In the genomic region with DNA sequence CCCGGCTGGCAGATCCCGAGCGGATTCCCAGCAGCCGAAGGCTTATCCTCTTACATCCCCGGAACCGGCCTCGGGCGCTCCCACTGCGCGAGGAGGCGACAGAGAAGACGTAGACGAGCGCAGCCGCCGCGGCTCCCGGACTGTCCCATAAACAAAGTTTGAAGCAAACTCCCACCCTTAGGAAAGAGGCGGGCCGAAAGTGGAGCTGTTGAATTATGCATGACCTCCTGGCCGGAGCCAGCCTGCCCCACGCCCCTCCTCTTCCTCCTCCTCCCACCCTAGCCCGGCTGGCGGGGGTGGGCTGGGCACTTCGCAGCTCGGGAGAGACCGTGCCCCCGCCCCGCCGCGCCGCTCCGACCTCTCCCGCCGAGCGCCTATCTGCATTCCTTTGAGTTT, we compare ENCODE assay signal across 7 mouse cellular contexts. TPM values are rescaled to one million over a fixed set of nuclear protein-coding genes. Genes with fewer than 3 reads are reported as not detected.
A peak's percentile ranks its signal among the peaks of the same experiment; 100 is the strongest.
DNase-seq lines count a peak whose midpoint lies in the region; ATAC-seq and TF ChIP-seq lines count a peak whose summit lies in the region.

A gene (minus strand): TSS at position 251 of the 396 bp plus-strand sequence.

- H3K4me2 ChIP-seq in embryonic facial prominence, embryonic 15.5 days (replicated peaks): peak within 1 kb of the TSS; percentile 78
- H3K4me2 ChIP-seq in kidney, embryonic 15.5 days: peak within 1 kb of the TSS; percentile 84
- H3K4me2 ChIP-seq in midbrain, postnatal 0 days (ENCODE audit: low read depth, low read length, poor library complexity, severe bottlenecking): peak within 1 kb of the TSS; percentile 100
- peak within 1 kb of the TSS; percentile 66 for H3K4me2 ChIP-seq in stomach, embryonic 16.5 days (ENCODE audit: low read depth, low read length)

- peak within 1 kb of the TSS; percentile 88 for H3K9ac ChIP-seq in embryonic facial prominence, embryonic 15.5 days
- H3K9ac ChIP-seq in kidney, embryonic 15.5 days: peak within 1 kb of the TSS; percentile 80
- peak within 1 kb of the TSS; percentile 64 for H3K9ac ChIP-seq in midbrain, postnatal 0 days (replicated peaks; ENCODE audit: low read length, poor library complexity, severe bottlenecking)
- H3K9ac ChIP-seq in stomach, embryonic 16.5 days (ENCODE audit: low read length): peak within 1 kb of the TSS; percentile 89

- WGBS in embryonic facial prominence, embryonic 15.5 days: under 1% methylated on average over 36 of the region's 36 CpGs
- 1% methylated on average over 36 of the region's 36 CpGs for WGBS in kidney, embryonic 15.5 days
- under 1% methylated on average over 34 of the region's 36 CpGs for WGBS in midbrain, postnatal 0 days
- under 1% methylated on average over 36 of the region's 36 CpGs for WGBS in stomach, embryonic 16.5 days

- H3K4me1 ChIP-seq in embryonic facial prominence, embryonic 15.5 days: peaks cover 29% of the 10 kb centered on the region
- H3K4me1 ChIP-seq in kidney, embryonic 15.5 days: peaks cover 26% of the 10 kb centered on the region
- H3K4me1 ChIP-seq in midbrain, postnatal 0 days (ENCODE audit: insufficient read depth, low read length): no peaks in the 10 kb centered on the region
- peaks cover 10% of the 10 kb centered on the region for H3K4me1 ChIP-seq in stomach, embryonic 16.5 days (ENCODE audit: control insufficient read depth, insufficient read depth, low read length)

- ATAC-seq in embryonic facial prominence, embryonic 15.5 days (ENCODE audit: insufficient number of reproducible peaks, low FRiP score, low TSS enrichment, low read depth): peak; percentile 95
- peak; percentile 95 for ATAC-seq in kidney, embryonic 15.5 days (replicated peaks; ENCODE audit: low FRiP score)
- ATAC-seq in midbrain, postnatal 0 days (ENCODE audit: low FRiP score): peak; percentile 87
- ATAC-seq in stomach, embryonic 16.5 days (ENCODE audit: insufficient read depth, low FRiP score): peak; percentile 96

- H3K4me3 ChIP-seq in embryonic facial prominence, embryonic 15.5 days (replicated peaks): peak within 1 kb of the TSS; percentile 89
- peak within 1 kb of the TSS; percentile 86 for H3K4me3 ChIP-seq in kidney, embryonic 15.5 days (replicated peaks)
- H3K4me3 ChIP-seq in midbrain, postnatal 0 days (ENCODE audit: low read depth, low read length): peak within 1 kb of the TSS; percentile 72
- peak within 1 kb of the TSS; percentile 86 for H3K4me3 ChIP-seq in stomach, embryonic 16.5 days (replicated peaks; ENCODE audit: low read length)

- no peaks in the 10 kb centered on the region for H3K27me3 ChIP-seq in embryonic facial prominence, embryonic 15.5 days
- H3K27me3 ChIP-seq in kidney, embryonic 15.5 days: no peaks in the 10 kb centered on the region
- H3K27me3 ChIP-seq in midbrain, postnatal 0 days (ENCODE audit: insufficient read depth, low read length): no peaks in the 10 kb centered on the region
- no peaks in the 10 kb centered on the region for H3K27me3 ChIP-seq in stomach, embryonic 16.5 days (ENCODE audit: control insufficient read depth, insufficient read depth, low read length)

- no peaks in the 10 kb centered on the region for H3K9me3 ChIP-seq in embryonic facial prominence, embryonic 15.5 days (replicated peaks)
- H3K9me3 ChIP-seq in kidney, embryonic 15.5 days (replicated peaks): no peaks in the 10 kb centered on the region
- no peaks in the 10 kb centered on the region for H3K9me3 ChIP-seq in midbrain, postnatal 0 days (ENCODE audit: low read length)
- no peaks in the 10 kb centered on the region for H3K9me3 ChIP-seq in stomach, embryonic 16.5 days (replicated peaks; ENCODE audit: control insufficient read depth, low read length)

- H3K36me3 ChIP-seq in embryonic facial prominence, embryonic 15.5 days: peaks cover under 1% of the 10 kb centered on the region; the same call in 1 of the 2 replicates
- H3K36me3 ChIP-seq in kidney, embryonic 15.5 days: peaks cover 13% of the 10 kb centered on the region; the same call in 1 of the 2 replicates
- H3K36me3 ChIP-seq in midbrain, postnatal 0 days (ENCODE audit: insufficient read depth, low read length): no peaks in the 10 kb centered on the region
- 0 out of 2 replicates have a peak, but pooled peaks cover under 1% of the 10 kb centered on the region for H3K36me3 ChIP-seq in stomach, embryonic 16.5 days (ENCODE audit: control insufficient read depth, insufficient read depth, low read length)

- DNase-seq in brain, embryonic 18.5 days (ENCODE audit: low read depth, low spot score): peak; percentile 30
- DNase-seq in heart, adult 9 months (ENCODE audit: low spot score in 2 of 2): peak; percentile 96 to 98
- peak; percentile 83 for DNase-seq in liver
- peak; percentile 83 for DNase-seq in midbrain, postnatal 0 days (ENCODE audit: low spot score)

- TF ChIP-seq CTCF in midbrain, postnatal 0 days (IDR thresholded peaks at IDR 0.05): no peak

- H3K27ac ChIP-seq in embryonic facial prominence, embryonic 15.5 days (replicated peaks): peak within 1 kb of the TSS; percentile 95
- peak within 1 kb of the TSS; percentile 98 for H3K27ac ChIP-seq in kidney, embryonic 15.5 days
- H3K27ac ChIP-seq in midbrain, postnatal 0 days (ENCODE audit: low read depth, low read length): peak within 1 kb of the TSS; percentile 57
- H3K27ac ChIP-seq in stomach, embryonic 16.5 days (ENCODE audit: low read length): peak within 1 kb of the TSS; percentile 95

RNA-seq across cellular contexts. Expression of the gene that starts here (rescaled TPM):
- 32.1 and 37.2 TPM in 2 replicates for polyA plus RNA-seq in embryonic facial prominence, embryonic 15.5 days (2015; fragmentation: Nextera tagmentation; extraction: Ambion mirVana)
- 15.9 and 17.4 TPM in 2 replicates for polyA plus RNA-seq in kidney, embryonic 15.5 days (2015; fragmentation: Nextera tagmentation; extraction: Ambion mirVana)
- 27.2 and 28.0 TPM in 2 replicates for total RNA-seq in midbrain, postnatal 0 days (2014; rRNA removed)
- 7.5 and 8.6 TPM in 2 replicates for polyA plus RNA-seq in midbrain, postnatal 0 days (2015; fragmentation: Nextera tagmentation; extraction: Ambion mirVana)
- 15.5 and 16.2 TPM in 2 replicates for polyA plus RNA-seq in stomach, embryonic 16.5 days (2015; fragmentation: Nextera tagmentation; extraction: Ambion mirVana)

Comparison
In these comparisons a context has a peak if more than half of its experiments do, and no peak if none do; other contexts are left out.
1. Peak in every context shown above with its lines: DNase-seq, ATAC-seq, H3K4me3 ChIP-seq and H3K27ac ChIP-seq.
2. DNase-seq: peak in every context shown above with its lines; median percentile 97 in heart, adult 9 months; 83 in liver; 83 in midbrain, postnatal 0 days; 30 in brain, embryonic 18.5 days.